Mouse (Mus musculus) liver, adult 2 months (tissue): ENCODE results near the gene P2rx1. TPM values are rescaled to one million over a fixed set of nuclear protein-coding genes. Genes with fewer than 3 reads are reported as not detected.

Experiments used
- DNase-seq: peaks from one replicate; pipeline ENCODE4 v3.0.0-alpha.2; 2011; ENCODE audit warnings: low read depth, low spot score; ENCODE audit errors: extremely low read depth
- H3K27ac ChIP-seq: fragments of 200-500 bp; replicated peaks from 2 replicates; pipeline ENCODE4 v1.5.1; 2012; ENCODE audit warnings: low read depth, mild to moderate bottlenecking, control low read depth, inconsistent platforms, low read length; ENCODE audit not compliant: insufficient read depth
- H3K27me3 ChIP-seq: fragments of 200-500 bp; 2 replicates; pipeline ENCODE4 v1.6.1; 2012; ENCODE audit warnings: mild to moderate bottlenecking, moderate library complexity, low read length, inconsistent platforms; ENCODE audit not compliant: control insufficient read depth, insufficient read depth
- H3K36me3 ChIP-seq: fragments of 200-500 bp; 2 replicates; pipeline ENCODE4 v1.6.1; 2012; ENCODE audit warnings: low read length, inconsistent platforms; ENCODE audit not compliant: control insufficient read depth, insufficient read depth
- H3K4me1 ChIP-seq: fragments of 200-500 bp; 2 replicates; pipeline ENCODE4 v1.6.1; 2011; ENCODE audit warnings: low read length; ENCODE audit not compliant: control insufficient read depth, insufficient read depth
- H3K4me3 ChIP-seq: fragments of 200-500 bp; 2 replicates; pipeline ENCODE4 v1.5.1; 2011; ENCODE audit warnings: low read depth, mild to moderate bottlenecking, control low read depth, low read length, moderate library complexity; ENCODE audit not compliant: insufficient read depth
- H3K79me2 ChIP-seq: fragments of 200-500 bp; 2 replicates; pipeline ENCODE4 v1.6.1; 2012; ENCODE audit warnings: inconsistent platforms, mild to moderate bottlenecking, low read length, moderate library complexity; ENCODE audit not compliant: control insufficient read depth, insufficient read depth
- H3K9ac ChIP-seq: fragments of 200-500 bp; 2 replicates; pipeline ENCODE4 v1.6.1; 2012; ENCODE audit warnings: low read depth, mild to moderate bottlenecking, control low read depth, inconsistent platforms, low read length
- CTCF ChIP-seq: fragments of 200-500 bp; IDR thresholded peaks from 2 replicates; pipeline ENCODE4 v1.5.1; 2011; ENCODE audit warnings: low read depth, low read length, control low read depth
- POLR2A ChIP-seq: fragments of 200-500 bp; IDR thresholded peaks from 2 replicates; pipeline ENCODE4 v1.6.1; 2011; ENCODE audit warnings: low read length, control low read depth; ENCODE audit not compliant: insufficient read depth; ENCODE audit errors: extremely low read depth
- WGBS: fragments of 180-500 bp; shearing (Covaris S2); methylation state at CpG from one replicate; pipeline ENCODE4 v1.1.7; 2018; 5-methylcytosine and 5-hydroxymethylcytosine counted together
- polyA plus RNA-seq: library from polyadenylated mRNA; depleted of rRNA; stranded (reverse); fragments of >200 nt; gene quantifications from 2 replicates; pipeline ENCODE4 v1.2.3, GENCODE M21; 2012
- total RNA-seq: library from RNA; depleted of rRNA; stranded (reverse); fragments of >200 nt; gene quantifications from 2 replicates; pipeline ENCODE4 v1.2.3, GENCODE M21; 2014

Gene P2rx1
- total and polyA plus RNA-seq, 2 experiments = 0.12 to 0.28 TPM

- Histone ChIP-seq H3K36me3 (no peaks in the 10 kb centered on the region), H3K27ac (no peak overlapping the region), H3K9ac (no peak overlapping the region), H3K79me2 (no peaks in the 10 kb centered on the region), H3K27me3 (peaks cover 11% of the 10 kb centered on the region), H3K4me1 (no peaks in the 10 kb centered on the region), H3K4me3 (peak overlapping the region; percentile 58; the same call in 1 of the 2 replicates)
- TF ChIP-seq POLR2A = no peak
- no peak for TF ChIP-seq CTCF
- 19% methylated on average over 15 of the region's 15 CpGs for WGBS
- no peak for DNase-seq
Observed at GRCm38 (mm10) chr11:72960723-72961071, 38.2 kb upstream of the P2rx1 start.

GRCm38 (mm10) chr11:72961072-72961980 lies 37.6 kb upstream of the P2rx1 start, which contains the start of gene Atp2a3:
Gene Atp2a3, plus strand, starts transcription at chr11:72961169.
- peaks cover 11% of the 10 kb centered on the region for H3K27me3 ChIP-seq
- no peaks in the 10 kb centered on the region for H3K79me2 ChIP-seq
- peak within 1 kb of the TSS; percentile 44 for H3K9ac ChIP-seq
- H3K4me3 ChIP-seq = peak within 1 kb of the TSS; percentile 58
- no peaks in the 10 kb centered on the region for H3K36me3 ChIP-seq
- 6% methylated on average over 70 of the region's 70 CpGs for WGBS
- no peaks in the 10 kb centered on the region for H3K4me1 ChIP-seq
- no peak for DNase-seq
- TF ChIP-seq POLR2A = no peak
- TF ChIP-seq CTCF = no peak
- no peak within 1 kb of the TSS for H3K27ac ChIP-seq

- Histone ChIP-seq H3K9ac (no peak overlapping the region), H3K27me3 (peaks cover 11% of the 10 kb centered on the region), H3K27ac (no peak overlapping the region), H3K4me1 (no peaks in the 10 kb centered on the region), H3K4me3 (no peak overlapping the region), H3K79me2 (no peaks in the 10 kb centered on the region), H3K36me3 (no peaks in the 10 kb centered on the region)
- TF ChIP-seq CTCF (no peak), POLR2A (no peak)
- 85% methylated on average over 2 of the region's 2 CpGs for WGBS
- DNase-seq = no peak
Observed at GRCm38 (mm10) chr11:72962378-72962777, 36.5 kb upstream of the P2rx1 start.

- no peak overlapping the region for H3K4me3 ChIP-seq
- H3K27ac ChIP-seq = no peak overlapping the region
- peaks cover 11% of the 10 kb centered on the region for H3K27me3 ChIP-seq
Observed at GRCm38 (mm10) chr11:72963058-72963788, 35.7 kb upstream of the P2rx1 start.

GRCm38 (mm10) chr11:72963789-72964294 lies 35.1 kb upstream of the P2rx1 start:
- Histone ChIP-seq H3K27ac (no peak overlapping the region), H3K79me2 (no peaks in the 10 kb centered on the region), H3K4me3 (no peak overlapping the region), H3K4me1 (no peaks in the 10 kb centered on the region), H3K36me3 (no peaks in the 10 kb centered on the region), H3K9ac (no peak overlapping the region), H3K27me3 (peaks cover 11% of the 10 kb centered on the region)
- TF ChIP-seq POLR2A (no peak), CTCF (no peak)
- WGBS = 80% methylated on average over 3 of the region's 3 CpGs
- no peak for DNase-seq

More at GRCm38 (mm10) chr11:72963058-72963788, 35.7 kb upstream of the P2rx1 start:
- Histone ChIP-seq H3K36me3 (no peaks in the 10 kb centered on the region), H3K79me2 (no peaks in the 10 kb centered on the region), H3K9ac (no peak overlapping the region), H3K4me1 (no peaks in the 10 kb centered on the region)
- DNase-seq = no peak
- TF ChIP-seq POLR2A = no peak
- TF ChIP-seq CTCF = no peak
- 73% methylated on average over 7 of the region's 7 CpGs for WGBS
